Mouse (Mus musculus) forebrain, postnatal 0 days (tissue): Measurements from ENCODE around the gene Mep1a. TPM values are rescaled to one million over a fixed set of nuclear protein-coding genes. Genes with fewer than 3 reads are reported as not detected.

Source experiments
- ATAC-seq: fragments of 200-750 bp; cut with Nextera tagmentation; 2 replicates; pipeline ENCODE4 v1.8.0; 2017; ENCODE audit warnings: mild to moderate bottlenecking, moderate library complexity
- DNase-seq: peaks from one replicate; pipeline ENCODE4 v3.0.0-alpha.2; 2015
- H3K27ac ChIP-seq: fragments of 300-500 bp; sonication (generic); 2 replicates; pipeline ENCODE4 v1.5.1; 2014; ENCODE audit warnings: low read depth, mild to moderate bottlenecking, antibody characterized with exemption, low read length, moderate library complexity, mixed read lengths
- H3K27me3 ChIP-seq: fragments of 300-500 bp; sonication (generic); 2 replicates; pipeline ENCODE4 v1.6.1; 2014; ENCODE audit warnings: mild to moderate bottlenecking, low read length, mixed read lengths; ENCODE audit not compliant: insufficient read depth
- H3K36me3 ChIP-seq: fragments of 300-500 bp; sonication (generic); 2 replicates; pipeline ENCODE4 v1.6.1; 2014; ENCODE audit warnings: mild to moderate bottlenecking, moderate library complexity; ENCODE audit not compliant: insufficient read depth
- H3K4me1 ChIP-seq: fragments of 300-500 bp; sonication (generic); 2 replicates; pipeline ENCODE4 v1.6.1; 2014; ENCODE audit warnings: antibody characterized with exemption; ENCODE audit not compliant: insufficient read depth
- H3K4me2 ChIP-seq: fragments of 300-500 bp; sonication (generic); 2 replicates; pipeline ENCODE4 v1.6.1; 2014; ENCODE audit warnings: low read depth, mild to moderate bottlenecking, moderate library complexity
- H3K4me3 ChIP-seq: fragments of 300-500 bp; sonication (generic); 2 replicates; pipeline ENCODE4 v1.5.1; 2014; ENCODE audit warnings: low read depth, low read length, mixed read lengths
- H3K9ac ChIP-seq: fragments of 300-500 bp; sonication (generic); 2 replicates; pipeline ENCODE4 v1.6.1; 2014; ENCODE audit warnings: mild to moderate bottlenecking
- H3K9me3 ChIP-seq: fragments of 300-500 bp; sonication (generic); 2 replicates; pipeline ENCODE4 v1.6.1; 2016; ENCODE audit warnings: low read length
- CTCF ChIP-seq: sonication (generic); IDR thresholded peaks from 2 replicates; pipeline ENCODE4 v1.5.1; 2016; ENCODE audit warnings: antibody characterized with exemption, control low read depth, low read depth
- WGBS: fragments of 180-500 bp; shearing (Covaris S2); extraction: QIAGEN DNeasy Blood & Tissue Kit; methylation state at CpG from one replicate; pipeline ENCODE4 v1.1.7; 2014; 5-methylcytosine and 5-hydroxymethylcytosine counted together
- polyA plus RNA-seq: library from polyadenylated mRNA; unstranded; fragments of >200 nt; fragmentation: Nextera tagmentation; extraction: Ambion mirVana; gene quantifications from 2 replicates; pipeline ENCODE4 v1.2.1, GENCODE M21; 2015
- total RNA-seq: library from RNA; depleted of rRNA; stranded (reverse); fragments of >200 nt; gene quantifications from 2 replicates; pipeline ENCODE4 v1.2.3, GENCODE M21; 2014

Gene Mep1a
- total and polyA plus RNA-seq, 2 experiments from 2014 or later = 0.15 TPM; not detected in 1

DNA sequence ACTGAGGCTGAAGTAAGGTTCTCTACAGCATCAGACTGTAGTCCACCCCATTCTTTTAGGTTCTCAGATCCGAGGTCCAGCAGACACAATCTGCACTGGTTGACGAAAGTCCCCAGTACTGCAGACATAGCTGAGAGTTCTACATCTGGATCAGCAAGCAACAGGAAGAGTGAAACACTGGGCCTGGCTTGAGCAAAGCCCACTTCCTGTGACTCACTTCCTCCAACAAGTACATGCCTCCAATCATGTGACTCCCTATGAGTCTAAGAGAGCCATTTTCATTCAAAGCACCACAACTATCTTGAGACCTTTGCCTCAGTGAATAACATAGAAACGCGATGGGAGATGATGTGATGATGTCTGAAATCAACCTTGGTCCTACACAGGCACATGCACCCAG is 28.6 kb upstream of the Mep1a start:
- H3K9ac ChIP-seq = no peak overlapping the region
- WGBS = 93% methylated on average over 4 of the region's 4 CpGs
- H3K27me3 ChIP-seq = no peaks in the 10 kb centered on the region
- H3K9me3 ChIP-seq = no peaks in the 10 kb centered on the region
- H3K36me3 ChIP-seq = no peaks in the 10 kb centered on the region
- DNase-seq = no peak
- H3K4me2 ChIP-seq = no peak overlapping the region
- TF ChIP-seq CTCF = no peak
- no peak for ATAC-seq
- H3K4me1 ChIP-seq = 0 out of 2 replicates have a peak, but pooled peaks cover 2% of the 10 kb centered on the region
- H3K27ac ChIP-seq = no peak overlapping the region
- H3K4me3 ChIP-seq = no peak overlapping the region

DNA sequence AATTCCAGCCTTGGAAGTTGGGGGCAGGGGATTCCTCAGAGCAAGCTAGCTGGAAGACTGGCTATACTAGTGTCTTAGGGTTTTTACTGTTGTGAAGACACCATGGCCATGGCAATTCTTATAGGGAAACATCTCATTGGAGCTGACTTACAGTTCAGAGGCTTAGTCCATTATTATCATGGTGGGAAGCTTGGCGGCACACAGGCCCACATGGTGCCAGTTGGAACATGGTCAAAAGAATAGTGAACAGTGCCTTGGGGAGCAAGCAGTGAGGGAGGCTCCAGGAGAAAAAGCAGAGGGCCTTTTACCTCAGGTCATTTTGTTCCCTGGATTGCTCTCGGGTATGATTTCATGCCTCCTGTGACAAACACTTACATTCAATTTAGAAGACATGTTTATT is 27.9 kb upstream of the Mep1a start:
- no peak for ATAC-seq
- peak; percentile 43 for DNase-seq
- TF ChIP-seq CTCF = no peak
- Histone ChIP-seq H3K9me3 (no peaks in the 10 kb centered on the region), H3K36me3 (no peaks in the 10 kb centered on the region), H3K9ac (no peak overlapping the region), H3K27ac (no peak overlapping the region), H3K27me3 (no peaks in the 10 kb centered on the region), H3K4me1 (0 out of 2 replicates have a peak, but pooled peaks cover 2% of the 10 kb centered on the region), H3K4me3 (no peak overlapping the region), H3K4me2 (no peak overlapping the region)
- WGBS = 67% methylated on average over 2 of the region's 2 CpGs

DNA sequence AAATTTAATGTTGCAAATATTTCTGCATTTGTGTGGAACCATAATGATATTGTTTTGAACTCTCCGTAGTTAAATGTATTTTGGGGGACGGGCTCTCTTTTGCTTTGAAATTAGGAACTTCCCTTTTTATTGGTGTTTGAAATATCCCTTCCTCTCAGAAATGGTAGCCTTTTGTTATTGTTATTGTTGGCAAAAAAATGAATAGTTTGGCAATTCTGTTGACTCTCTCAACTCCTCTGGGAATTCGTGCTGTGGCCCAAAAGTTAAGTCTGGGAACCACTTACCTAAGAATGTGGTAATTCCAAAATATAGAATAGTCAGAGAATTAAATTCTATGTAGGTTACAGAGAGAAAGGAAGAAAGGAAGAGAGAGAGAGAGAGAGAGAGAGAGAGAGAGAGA is 17.6 kb upstream of the Mep1a start:
- no peak overlapping the region for H3K27ac ChIP-seq
- H3K27me3 ChIP-seq = no peaks in the 10 kb centered on the region
- DNase-seq = no peak
- H3K36me3 ChIP-seq = no peaks in the 10 kb centered on the region
- H3K4me1 ChIP-seq = no peaks in the 10 kb centered on the region
- no peak for ATAC-seq
- H3K4me3 ChIP-seq = no peak overlapping the region
- H3K9ac ChIP-seq = no peak overlapping the region
- H3K4me2 ChIP-seq = no peak overlapping the region
- WGBS = 89% methylated on average over 3 of the region's 3 CpGs
- no peak for TF ChIP-seq CTCF
- H3K9me3 ChIP-seq = no peaks in the 10 kb centered on the region

DNA sequence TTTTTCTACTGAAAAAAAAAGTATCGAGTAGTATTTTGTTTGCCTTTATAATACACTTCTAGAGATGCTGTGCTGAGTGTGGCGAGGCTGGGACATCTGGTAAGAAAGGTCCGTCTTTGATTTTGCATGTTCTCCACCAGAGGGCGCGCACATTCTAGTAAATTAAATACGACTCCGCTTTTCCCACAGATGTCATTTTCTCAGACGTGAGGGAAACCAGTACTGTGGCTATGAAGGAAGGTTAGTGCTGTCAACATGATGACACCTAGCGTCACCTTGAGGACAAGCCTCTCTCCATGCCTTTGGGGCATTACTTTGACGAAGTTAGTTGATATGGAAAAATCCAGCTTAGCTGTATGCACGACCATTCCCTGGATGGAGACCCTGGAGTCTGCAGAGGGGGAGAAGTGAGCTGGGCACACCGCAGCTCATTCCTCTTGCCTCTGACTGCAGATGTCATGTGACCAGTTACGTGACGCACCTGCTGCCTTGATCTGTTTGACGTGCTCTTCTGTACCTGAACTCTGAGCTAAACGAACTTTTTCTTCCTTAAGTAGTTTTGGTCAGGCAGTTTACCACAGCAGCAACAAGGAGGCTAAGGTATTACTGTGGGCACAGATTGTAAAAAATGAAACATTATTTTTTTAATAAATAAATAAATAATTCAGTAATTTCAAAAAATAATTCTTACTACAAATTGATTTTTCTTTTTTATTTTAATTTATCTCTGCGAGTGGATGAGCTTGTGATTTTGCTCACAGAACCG is 16.2 kb upstream of the Mep1a start:
- TF ChIP-seq CTCF = peak; percentile 89
- no peak overlapping the region for H3K9ac ChIP-seq
- WGBS = 30% methylated on average over 18 of the region's 18 CpGs
- no peaks in the 10 kb centered on the region for H3K4me1 ChIP-seq
- no peaks in the 10 kb centered on the region for H3K9me3 ChIP-seq
- H3K27me3 ChIP-seq = no peaks in the 10 kb centered on the region
- no peak overlapping the region for H3K4me2 ChIP-seq
- no peak overlapping the region for H3K27ac ChIP-seq
- peak; percentile 88 for DNase-seq
- no peak overlapping the region for H3K4me3 ChIP-seq
- H3K36me3 ChIP-seq = no peaks in the 10 kb centered on the region
- ATAC-seq = peak; percentile 81

DNA sequence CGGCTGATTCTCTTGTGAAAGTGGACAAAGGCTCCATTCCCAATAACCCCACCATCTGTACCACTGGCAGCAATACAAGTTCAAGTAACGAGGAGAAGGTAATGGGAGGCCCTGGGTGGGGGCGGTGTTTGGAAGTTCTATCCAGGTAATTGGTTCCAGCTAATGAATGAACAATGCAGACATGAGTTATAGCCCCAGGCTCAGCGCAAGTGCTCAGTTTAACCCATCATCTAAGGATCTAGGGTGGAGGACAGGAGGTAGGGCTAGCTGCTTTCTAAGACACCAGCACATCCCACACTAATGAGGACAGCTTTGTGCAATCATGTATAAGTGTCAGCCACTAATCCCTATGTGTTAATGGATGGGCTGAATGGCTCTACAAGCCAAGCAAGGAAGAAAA is 8.2 kb upstream of the Mep1a start:
- Histone ChIP-seq H3K9me3 (no peaks in the 10 kb centered on the region), H3K4me1 (no peaks in the 10 kb centered on the region), H3K36me3 (no peaks in the 10 kb centered on the region), H3K4me3 (no peak overlapping the region), H3K9ac (no peak overlapping the region), H3K27ac (no peak overlapping the region), H3K4me2 (no peak overlapping the region), H3K27me3 (no peaks in the 10 kb centered on the region)
- no peak for DNase-seq
- TF ChIP-seq CTCF = no peak
- no peak for ATAC-seq
- 30% methylated on average over 4 of the region's 4 CpGs for WGBS

DNA sequence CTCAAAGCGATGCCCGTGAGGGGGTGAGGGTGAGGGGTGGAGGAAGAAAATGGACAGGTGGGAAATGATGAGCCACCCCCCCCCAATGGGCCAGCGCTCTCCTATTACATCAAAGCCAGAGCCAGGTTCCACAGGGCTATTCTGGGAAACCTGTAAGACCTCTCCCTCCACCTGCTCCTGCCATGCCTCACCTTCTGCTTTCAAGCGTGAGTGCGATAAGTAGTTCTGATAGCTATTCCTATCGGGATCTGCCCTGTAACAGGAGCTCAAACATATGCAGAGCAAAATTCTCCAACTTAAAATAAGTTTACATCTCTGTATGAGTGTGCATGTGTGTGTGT is 2.0 kb upstream of the Mep1a start:
- Histone ChIP-seq H3K4me2 (no peak overlapping the region), H3K9ac (no peak overlapping the region), H3K36me3 (no peaks in the 10 kb centered on the region), H3K4me3 (no peak overlapping the region), H3K27ac (no peak overlapping the region), H3K27me3 (no peaks in the 10 kb centered on the region), H3K4me1 (no peaks in the 10 kb centered on the region), H3K9me3 (no peaks in the 10 kb centered on the region)
- DNase-seq (no peak), ATAC-seq (no peak)
- 80% methylated on average over 6 of the region's 6 CpGs for WGBS
- TF ChIP-seq CTCF = no peak

DNA sequence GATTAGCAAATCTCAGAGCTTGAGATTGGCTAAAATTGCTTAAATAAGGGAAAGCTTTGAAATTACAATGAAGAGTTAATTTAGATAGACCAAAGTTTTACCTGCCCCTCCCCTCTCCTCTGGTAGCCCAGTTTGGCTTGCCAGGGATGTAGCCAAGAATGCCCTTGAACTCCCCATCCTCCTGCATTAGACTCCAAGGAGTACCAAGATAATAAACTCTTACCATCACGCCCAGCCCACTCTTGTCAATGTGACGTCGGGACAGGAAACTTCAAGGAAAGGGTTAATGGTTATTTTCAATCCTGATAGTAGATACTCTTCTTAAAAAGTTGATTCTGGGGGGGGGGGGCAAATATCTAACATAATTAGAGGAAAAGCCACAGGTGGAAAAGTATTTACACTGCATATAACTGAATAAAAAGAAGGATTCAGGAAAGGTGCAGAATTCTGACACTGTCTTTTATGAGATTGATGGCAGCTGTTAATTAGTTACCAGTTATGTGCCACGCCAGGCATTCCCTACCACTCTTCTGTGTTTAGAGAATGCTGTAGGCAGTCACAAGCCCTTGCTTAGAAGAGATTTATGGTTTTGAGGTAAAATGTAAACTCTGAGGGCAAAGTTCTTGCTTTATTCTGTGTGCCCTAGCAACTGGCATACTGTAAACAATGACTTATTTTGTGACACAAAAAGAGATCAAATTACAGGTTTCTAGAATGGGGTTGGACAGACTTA is 1.4 kb upstream of the Mep1a start:
- H3K4me1 ChIP-seq = no peaks in the 10 kb centered on the region
- H3K4me3 ChIP-seq = no peak overlapping the region
- H3K27ac ChIP-seq = no peak overlapping the region
- DNase-seq (no peak), ATAC-seq (no peak)
- H3K9ac ChIP-seq = no peak overlapping the region
- H3K36me3 ChIP-seq = no peaks in the 10 kb centered on the region
- H3K4me2 ChIP-seq = no peak overlapping the region
- H3K9me3 ChIP-seq = no peaks in the 10 kb centered on the region
- no peak for TF ChIP-seq CTCF
- H3K27me3 ChIP-seq = no peaks in the 10 kb centered on the region
- 70% methylated on average over 4 of the region's 4 CpGs for WGBS
